Mouse (Mus musculus): Measurements from ENCODE around the gene Rptor. TPM values are rescaled to one million over a fixed set of nuclear protein-coding genes. Genes with fewer than 3 reads are reported as not detected.
A peak's percentile ranks its signal among the peaks of the same experiment; 100 is the strongest.

The Rptor gene
- polyA plus RNA-seq, 1 experiment from 2014 or later, result 12.6 TPM

DNA sequence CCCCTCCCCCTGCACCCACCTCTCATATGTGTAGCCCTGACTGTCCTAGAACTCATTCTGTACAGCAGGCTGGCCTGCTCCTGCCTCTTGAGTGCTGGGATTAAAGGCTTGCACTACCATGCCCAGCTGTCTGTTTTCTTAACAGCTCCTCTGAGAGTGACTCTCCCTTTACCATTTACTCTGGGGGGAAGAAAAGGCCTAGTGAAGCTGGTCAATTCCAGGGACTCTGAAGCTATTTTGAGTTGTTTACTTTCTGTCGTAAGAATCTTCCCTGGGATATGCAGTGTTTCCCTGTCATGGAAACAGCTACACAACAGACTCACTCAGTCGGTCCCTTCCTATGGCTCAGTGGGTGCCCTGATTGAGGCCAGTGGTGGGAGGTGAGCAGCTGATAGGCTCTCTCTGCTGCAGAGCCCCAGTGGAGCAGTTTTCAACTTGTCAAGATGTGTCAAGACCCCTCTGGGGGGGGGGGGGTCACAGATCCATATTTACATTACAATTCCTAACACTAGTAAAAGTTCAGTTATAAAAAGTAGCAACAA is 63.9 kb downstream of the Rptor start:
- no peak overlapping the region for H3K4me2 ChIP-seq (ENCODE audit: low read depth)
- H3K4me1 ChIP-seq (ENCODE audit: control insufficient read depth, insufficient read depth, low read length), result no peaks in the 10 kb centered on the region
- no peaks in the 10 kb centered on the region for H3K27me3 ChIP-seq (ENCODE audit: control insufficient read depth, insufficient read depth, low read length)
- WGBS, result 28% methylated on average over 2 of the region's 2 CpGs
- 0 out of 2 replicates have a peak overlapping the region, but pooled peaks have one; percentile 20 for H3K27ac ChIP-seq (ENCODE audit: low read depth, low read length)
- no peak overlapping the region for H3K4me3 ChIP-seq (ENCODE audit: low read depth, low read length)
- ATAC-seq (ENCODE audit: insufficient read depth, low FRiP score, low TSS enrichment) (no peak), DNase-seq (ENCODE audit: low spot score) (no peak)
- no peaks in the 10 kb centered on the region for H3K9me3 ChIP-seq (ENCODE audit: control insufficient read depth, low read length)
- H3K36me3 ChIP-seq (ENCODE audit: control insufficient read depth, insufficient read depth, low read length), result no peaks in the 10 kb centered on the region
- H3K9ac ChIP-seq (ENCODE audit: low read length), result no peak overlapping the region

DNA sequence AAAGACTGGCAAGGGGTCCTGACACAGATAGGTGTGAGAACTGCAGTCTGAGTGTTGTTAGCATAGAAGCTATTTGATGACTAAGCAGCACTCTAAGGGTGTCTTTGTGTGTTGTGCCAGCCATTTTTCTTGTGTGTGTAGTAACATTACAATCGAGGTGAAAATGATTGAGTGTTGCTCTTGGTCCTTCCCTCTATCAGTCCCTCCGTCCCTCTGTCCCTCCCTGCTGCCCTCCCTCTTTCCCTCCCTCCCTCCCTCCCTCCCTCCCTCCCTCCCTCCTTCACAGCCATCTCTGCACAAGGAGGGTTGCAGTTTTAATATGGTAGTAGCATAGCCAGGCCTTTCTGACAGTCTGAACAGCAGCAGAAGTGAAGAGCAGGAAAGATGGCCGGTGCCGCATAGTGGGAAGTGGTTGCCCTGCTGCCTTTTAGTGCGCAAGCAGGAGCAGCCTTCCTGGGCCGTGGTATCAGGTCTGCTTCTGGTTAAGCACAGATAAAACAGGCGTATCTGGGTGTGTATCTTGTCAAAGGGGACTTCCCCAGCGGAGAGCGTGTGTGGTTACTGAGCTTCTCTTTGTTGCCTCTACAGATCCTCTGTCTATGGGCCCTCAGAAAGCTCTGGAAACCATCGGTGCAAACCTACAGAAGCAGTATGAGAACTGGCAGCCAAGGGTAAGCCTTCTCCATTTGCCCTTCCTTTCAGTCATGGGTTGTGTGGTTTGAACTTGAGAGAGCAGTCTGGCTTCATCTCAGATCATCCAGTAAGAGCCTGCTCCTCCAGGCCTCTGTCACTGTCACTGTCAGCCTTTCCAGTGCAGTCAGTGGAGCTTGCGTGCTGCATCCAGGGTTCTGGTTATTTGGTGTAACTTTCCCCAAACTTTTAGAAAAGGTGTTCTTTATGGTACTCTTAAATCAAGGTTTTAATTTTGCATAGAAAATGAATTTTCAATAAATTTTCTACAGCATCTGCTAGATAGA is 68.3 kb downstream of the Rptor start:
- no peak overlapping the region for H3K4me3 ChIP-seq (ENCODE audit: low read depth, low read length)
- no peaks in the 10 kb centered on the region for H3K9me3 ChIP-seq (ENCODE audit: control insufficient read depth, low read length)
- no peak for ATAC-seq (ENCODE audit: insufficient read depth, low FRiP score, low TSS enrichment)
- H3K4me1 ChIP-seq (ENCODE audit: control insufficient read depth, insufficient read depth, low read length), result 0 out of 2 replicates have a peak, but pooled peaks cover 2% of the 10 kb centered on the region
- 79% methylated on average over 11 of the region's 11 CpGs for WGBS
- no peak for DNase-seq (ENCODE audit: low spot score)
- no peak overlapping the region for H3K4me2 ChIP-seq (ENCODE audit: low read depth)
- H3K36me3 ChIP-seq (ENCODE audit: control insufficient read depth, insufficient read depth, low read length), result no peaks in the 10 kb centered on the region
- H3K9ac ChIP-seq (ENCODE audit: low read length), result no peak overlapping the region
- H3K27ac ChIP-seq (ENCODE audit: low read depth, low read length), result no peak overlapping the region
- no peaks in the 10 kb centered on the region for H3K27me3 ChIP-seq (ENCODE audit: control insufficient read depth, insufficient read depth, low read length)

DNA sequence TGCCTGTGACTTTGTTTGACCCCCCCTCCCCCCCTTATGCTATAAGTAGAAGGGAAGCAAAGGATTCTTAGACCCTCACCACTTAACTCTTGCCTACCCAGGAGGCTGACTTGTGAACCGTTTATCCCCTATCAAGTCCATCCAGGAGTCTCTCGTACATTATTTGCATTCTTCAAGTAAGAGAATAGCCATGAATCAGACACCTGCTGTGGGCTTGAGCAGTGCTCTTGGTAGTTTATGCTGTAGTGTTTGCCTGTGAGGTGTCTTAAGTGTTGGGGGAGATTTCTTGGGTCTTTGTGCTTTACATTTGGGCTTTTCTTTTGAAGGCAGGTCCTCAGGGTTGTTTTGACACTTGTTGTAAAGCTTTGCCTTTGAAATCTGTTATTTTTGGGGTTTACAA is 69.3 kb downstream of the Rptor start:
- no peaks in the 10 kb centered on the region for H3K36me3 ChIP-seq (ENCODE audit: control insufficient read depth, insufficient read depth, low read length)
- H3K9me3 ChIP-seq (ENCODE audit: control insufficient read depth, low read length), result no peaks in the 10 kb centered on the region
- ATAC-seq (ENCODE audit: insufficient read depth, low FRiP score, low TSS enrichment), result no peak
- no peak for DNase-seq (ENCODE audit: low spot score)
- 45% methylated on average over 2 of the region's 2 CpGs for WGBS
- no peaks in the 10 kb centered on the region for H3K27me3 ChIP-seq (ENCODE audit: control insufficient read depth, insufficient read depth, low read length)
- no peak overlapping the region for H3K9ac ChIP-seq (ENCODE audit: low read length)
- 0 out of 2 replicates have a peak, but pooled peaks cover 2% of the 10 kb centered on the region for H3K4me1 ChIP-seq (ENCODE audit: control insufficient read depth, insufficient read depth, low read length)
- H3K4me2 ChIP-seq (ENCODE audit: low read depth), result no peak overlapping the region
- H3K4me3 ChIP-seq (ENCODE audit: low read depth, low read length), result no peak overlapping the region
- H3K27ac ChIP-seq (ENCODE audit: low read depth, low read length), result no peak overlapping the region

DNA sequence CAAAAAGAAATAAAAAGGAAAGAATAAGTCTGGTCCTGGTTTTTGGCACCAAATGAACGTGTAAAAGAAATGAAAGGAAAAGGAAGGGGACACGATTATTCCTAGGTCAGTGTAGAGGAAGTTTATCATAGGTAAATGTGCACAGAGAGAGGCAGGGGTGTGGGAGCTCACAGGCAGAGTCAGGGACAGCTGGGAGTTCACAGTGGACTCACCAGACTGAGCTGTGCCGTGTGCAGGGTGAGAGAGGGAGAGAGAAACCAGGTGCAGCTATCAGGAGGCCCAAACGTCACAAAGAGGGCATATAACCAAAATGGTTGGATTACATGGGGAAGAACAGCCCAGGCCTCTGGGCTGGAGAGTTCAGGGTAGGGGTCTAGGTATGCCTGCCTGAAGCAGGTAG is 70.1 kb downstream of the Rptor start:
- H3K27ac ChIP-seq (ENCODE audit: low read depth, low read length), result no peak overlapping the region
- H3K27me3 ChIP-seq (ENCODE audit: control insufficient read depth, insufficient read depth, low read length), result no peaks in the 10 kb centered on the region
- ATAC-seq (ENCODE audit: insufficient read depth, low FRiP score, low TSS enrichment) (no peak), DNase-seq (ENCODE audit: low spot score) (no peak)
- no peak overlapping the region for H3K4me2 ChIP-seq (ENCODE audit: low read depth)
- no peak overlapping the region for H3K9ac ChIP-seq (ENCODE audit: low read length)
- no peaks in the 10 kb centered on the region for H3K36me3 ChIP-seq (ENCODE audit: control insufficient read depth, insufficient read depth, low read length)
- peaks cover 5% of the 10 kb centered on the region; the same call in 1 of the 2 replicates for H3K4me1 ChIP-seq (ENCODE audit: control insufficient read depth, insufficient read depth, low read length)
- no peak overlapping the region for H3K4me3 ChIP-seq (ENCODE audit: low read depth, low read length)
- WGBS, result 81% methylated on average over 4 of the region's 4 CpGs
- H3K9me3 ChIP-seq (ENCODE audit: control insufficient read depth, low read length), result no peaks in the 10 kb centered on the region

DNA sequence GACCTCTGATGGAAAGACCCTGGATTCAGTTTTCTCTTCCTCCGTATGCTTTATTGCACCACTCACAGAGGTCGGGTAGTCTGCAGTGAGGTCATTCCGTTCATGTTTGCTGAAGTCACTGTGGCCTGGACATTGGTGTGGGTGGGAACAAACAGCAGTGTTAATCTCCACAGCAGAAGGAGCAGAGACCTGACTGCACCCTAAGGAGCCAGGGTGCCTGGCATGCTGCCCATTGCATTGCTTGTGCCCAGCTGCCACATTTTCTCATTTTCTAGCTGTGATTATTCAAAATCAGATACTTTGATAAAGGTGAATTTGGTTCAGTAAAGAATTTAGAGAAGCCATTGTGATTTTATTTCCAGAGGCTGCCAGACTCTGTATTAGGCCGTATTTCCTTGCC is 72.1 kb downstream of the Rptor start:
- DNase-seq (ENCODE audit: low spot score) (no peak), ATAC-seq (ENCODE audit: insufficient read depth, low FRiP score, low TSS enrichment) (no peak)
- H3K9me3 ChIP-seq (ENCODE audit: control insufficient read depth, low read length), result no peaks in the 10 kb centered on the region
- H3K27ac ChIP-seq (ENCODE audit: low read depth, low read length), result no peak overlapping the region
- no peak overlapping the region for H3K4me2 ChIP-seq (ENCODE audit: low read depth)
- no peak overlapping the region for H3K4me3 ChIP-seq (ENCODE audit: low read depth, low read length)
- no peaks in the 10 kb centered on the region for H3K36me3 ChIP-seq (ENCODE audit: control insufficient read depth, insufficient read depth, low read length)
- H3K4me1 ChIP-seq (ENCODE audit: control insufficient read depth, insufficient read depth, low read length), result peaks cover 5% of the 10 kb centered on the region; the same call in 1 of the 2 replicates
- no peaks in the 10 kb centered on the region for H3K27me3 ChIP-seq (ENCODE audit: control insufficient read depth, insufficient read depth, low read length)
- H3K9ac ChIP-seq (ENCODE audit: low read length), result no peak overlapping the region
- WGBS, result 72% methylated on average over 4 of the region's 4 CpGs

DNA sequence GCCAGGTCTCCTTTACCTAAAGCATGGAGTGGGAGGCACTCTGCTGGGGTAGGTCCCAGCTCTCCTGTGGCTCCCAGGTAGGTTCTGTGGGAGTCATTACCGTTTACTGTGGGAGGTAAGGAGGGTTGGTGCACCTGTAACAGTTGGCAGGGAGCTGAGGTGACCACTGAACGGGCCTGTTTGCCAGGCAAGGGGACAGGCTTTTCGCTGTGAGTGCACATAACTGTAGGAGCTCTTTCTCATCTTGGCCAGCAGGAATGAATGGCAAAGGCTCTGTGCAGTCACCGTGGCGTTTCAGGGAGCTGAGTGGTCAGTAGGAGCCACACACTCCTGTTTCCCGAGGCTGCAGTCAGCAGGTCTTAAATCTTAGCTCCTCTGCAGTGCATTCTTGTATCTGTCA is 72.8 kb downstream of the Rptor start:
- WGBS, result 81% methylated on average over 6 of the region's 6 CpGs
- no peak overlapping the region for H3K4me2 ChIP-seq (ENCODE audit: low read depth)
- H3K9ac ChIP-seq (ENCODE audit: low read length), result no peak overlapping the region
- H3K9me3 ChIP-seq (ENCODE audit: control insufficient read depth, low read length), result no peaks in the 10 kb centered on the region
- no peaks in the 10 kb centered on the region for H3K27me3 ChIP-seq (ENCODE audit: control insufficient read depth, insufficient read depth, low read length)
- no peaks in the 10 kb centered on the region for H3K36me3 ChIP-seq (ENCODE audit: control insufficient read depth, insufficient read depth, low read length)
- no peak overlapping the region for H3K27ac ChIP-seq (ENCODE audit: low read depth, low read length)
- DNase-seq (ENCODE audit: low spot score) (no peak), ATAC-seq (ENCODE audit: insufficient read depth, low FRiP score, low TSS enrichment) (no peak)
- H3K4me3 ChIP-seq (ENCODE audit: low read depth, low read length), result no peak overlapping the region
- H3K4me1 ChIP-seq (ENCODE audit: control insufficient read depth, insufficient read depth, low read length), result peaks cover 5% of the 10 kb centered on the region; the same call in 1 of the 2 replicates

DNA sequence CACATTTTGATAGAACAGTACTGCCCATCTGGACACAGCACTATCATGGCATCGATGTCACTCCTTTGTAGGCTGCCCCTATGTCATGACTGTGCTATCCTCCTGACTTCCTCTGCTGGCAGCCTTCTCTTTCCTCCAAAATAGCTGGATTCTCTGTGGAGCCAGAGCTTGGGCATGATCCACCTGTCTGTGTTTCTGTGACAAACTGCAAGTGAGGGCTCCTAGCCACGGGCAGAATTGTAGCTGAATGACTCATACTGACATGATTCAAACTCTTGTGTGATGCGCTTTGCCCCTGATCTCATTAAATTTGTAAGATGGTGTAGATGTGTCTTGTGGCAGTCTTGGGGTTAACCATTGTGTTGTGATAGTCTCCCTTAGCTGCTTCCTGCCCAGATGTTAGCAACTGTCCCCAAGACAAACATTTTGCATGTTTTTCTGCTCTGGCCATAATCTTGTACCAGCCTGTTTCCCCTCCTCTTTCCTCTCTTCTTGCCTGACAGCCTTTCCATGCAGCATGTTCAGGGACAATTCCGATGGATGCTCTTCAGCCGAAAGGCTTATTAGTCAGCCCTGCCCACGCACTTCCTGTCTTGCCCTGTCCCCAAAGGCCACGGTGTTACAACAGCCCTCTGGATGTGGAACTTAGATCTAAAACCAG is 74.2 kb downstream of the Rptor start:
- 81% methylated on average over 7 of the region's 7 CpGs for WGBS
- no peak for ATAC-seq (ENCODE audit: insufficient read depth, low FRiP score, low TSS enrichment)

DNA sequence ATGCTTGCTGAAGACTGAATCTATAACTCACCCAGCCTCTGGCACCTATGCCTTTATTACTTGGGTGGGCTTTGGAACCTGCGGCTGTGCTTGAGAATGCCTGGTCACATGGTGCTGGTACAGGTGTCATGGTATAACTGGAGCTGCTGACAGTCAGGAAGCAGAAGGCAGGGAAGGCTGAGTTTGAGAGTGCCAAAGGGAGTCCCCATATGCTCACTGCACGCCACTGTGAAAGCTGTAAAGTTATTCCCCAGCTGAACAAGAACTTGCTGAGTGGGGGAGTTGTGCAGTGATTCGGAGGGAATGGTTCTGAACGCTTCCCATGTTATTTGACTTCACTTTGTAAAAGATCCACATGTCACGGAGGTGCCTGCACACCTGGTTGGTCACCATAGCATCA is 75.7 kb downstream of the Rptor start:
- no peaks in the 10 kb centered on the region for H3K27me3 ChIP-seq (ENCODE audit: control insufficient read depth, insufficient read depth, low read length)
- H3K4me3 ChIP-seq (ENCODE audit: low read depth, low read length), result no peak overlapping the region
- no peak overlapping the region for H3K4me2 ChIP-seq (ENCODE audit: low read depth)
- 86% methylated on average over 5 of the region's 5 CpGs for WGBS
- no peaks in the 10 kb centered on the region for H3K9me3 ChIP-seq (ENCODE audit: control insufficient read depth, low read length)
- no peak overlapping the region for H3K9ac ChIP-seq (ENCODE audit: low read length)
- no peaks in the 10 kb centered on the region for H3K36me3 ChIP-seq (ENCODE audit: control insufficient read depth, insufficient read depth, low read length)
- no peak overlapping the region for H3K27ac ChIP-seq (ENCODE audit: low read depth, low read length)
- no peak for DNase-seq (ENCODE audit: low spot score)
- H3K4me1 ChIP-seq (ENCODE audit: control insufficient read depth, insufficient read depth, low read length), result peaks cover 5% of the 10 kb centered on the region; the same call in 1 of the 2 replicates
- no peak for ATAC-seq (ENCODE audit: insufficient read depth, low FRiP score, low TSS enrichment)

More for the DNA sequence above, 74.2 kb downstream of the Rptor start:
- Histone ChIP-seq H3K9ac (ENCODE audit: low read length) (no peak overlapping the region), H3K4me3 (ENCODE audit: low read depth, low read length) (no peak overlapping the region), H3K9me3 (ENCODE audit: control insufficient read depth, low read length) (no peaks in the 10 kb centered on the region), H3K27ac (ENCODE audit: low read depth, low read length) (no peak overlapping the region), H3K4me1 (ENCODE audit: control insufficient read depth, insufficient read depth, low read length) (peaks cover 5% of the 10 kb centered on the region; the same call in 1 of the 2 replicates), H3K36me3 (ENCODE audit: control insufficient read depth, insufficient read depth, low read length) (no peaks in the 10 kb centered on the region), H3K27me3 (ENCODE audit: control insufficient read depth, insufficient read depth, low read length) (no peaks in the 10 kb centered on the region), H3K4me2 (ENCODE audit: low read depth) (no peak overlapping the region)
- no peak for DNase-seq (ENCODE audit: low spot score)

All from neural tube, embryonic 11.5 days (tissue).